Comparison of ENCODE assay signal across 7 mouse cellular contexts in the genomic region with DNA sequence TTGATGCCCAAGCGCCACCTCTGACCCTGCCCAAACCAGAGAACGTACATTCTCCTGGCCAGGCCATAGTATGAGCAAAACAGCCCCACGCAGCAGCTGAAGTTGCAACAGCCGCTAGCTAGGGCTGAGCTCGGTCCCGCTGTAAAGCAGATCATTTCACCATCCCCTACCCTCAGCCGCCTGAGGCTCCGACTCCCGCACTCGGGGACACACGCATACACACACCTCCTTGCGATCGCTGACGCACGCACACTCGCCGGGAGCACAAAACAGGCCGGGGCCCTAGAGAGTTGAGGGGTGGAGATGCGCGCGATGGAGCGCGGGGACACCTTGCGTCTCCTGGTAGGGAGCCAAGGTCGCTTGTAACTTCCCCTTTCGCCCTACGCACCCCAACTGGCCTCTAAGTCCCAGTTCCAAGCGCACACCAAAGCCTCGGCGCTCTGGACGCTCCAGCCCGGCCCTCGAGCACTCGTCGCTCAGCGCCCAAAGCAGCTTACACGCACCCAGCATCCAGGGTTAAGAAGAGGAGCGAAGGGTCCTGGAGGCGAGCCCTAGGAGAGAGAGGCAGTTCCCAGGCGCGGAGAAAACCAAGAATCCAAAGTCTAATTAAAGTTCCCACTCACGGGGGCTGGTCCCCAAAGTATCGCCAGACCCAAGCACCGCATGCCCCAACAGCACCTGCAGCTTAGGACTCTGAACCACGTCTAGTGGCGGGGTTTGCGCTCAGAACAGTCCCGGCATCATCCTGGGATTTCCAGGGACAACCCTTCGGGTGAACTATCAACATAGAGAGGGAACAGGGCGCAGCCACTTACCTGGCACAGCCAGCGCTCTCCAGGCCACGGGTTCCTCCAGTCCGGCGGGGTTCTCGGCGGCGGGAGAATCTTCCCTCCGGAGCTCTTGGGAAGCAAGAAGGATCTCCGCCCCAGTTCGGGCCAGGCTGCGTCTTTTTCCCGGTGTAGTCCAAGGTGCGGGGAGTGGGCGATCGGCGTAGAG. TPM values are rescaled to one million over a fixed set of nuclear protein-coding genes. Genes with fewer than 3 reads are reported as not detected.
DNase-seq lines count a peak whose midpoint lies in the region; ATAC-seq and TF ChIP-seq lines count a peak whose summit lies in the region.

No protein-coding gene starts in this region.

- under 1% methylated on average over 66 of the region's 66 CpGs for WGBS in hindbrain, embryonic 12.5 days
- WGBS in liver, embryonic 15.5 days (ENCODE audit: insufficient replicate concordance): 2% methylated on average over 66 of the region's 66 CpGs
- WGBS in thymus, adult 2 months: 4% methylated on average over 66 of the region's 66 CpGs

- H3K4me3 ChIP-seq in hindbrain, embryonic 12.5 days: peak overlapping the region; percentile 62
- peak overlapping the region; percentile 48 for H3K4me3 ChIP-seq in liver, embryonic 15.5 days (replicated peaks)
- H3K4me3 ChIP-seq in thymus, adult 2 months (ENCODE audit: control insufficient read depth, insufficient read depth, low read length): no peak overlapping the region

- no peaks in the 10 kb centered on the region for H3K36me3 ChIP-seq in hindbrain, embryonic 12.5 days
- no peaks in the 10 kb centered on the region for H3K36me3 ChIP-seq in liver, embryonic 15.5 days (replicated peaks)
- no peaks in the 10 kb centered on the region for H3K36me3 ChIP-seq in thymus, adult 2 months (ENCODE audit: control insufficient read depth, insufficient read depth, low read length)

- peak; percentile 19 for DNase-seq in right cerebral cortex, postnatal 14 days
- no peak for DNase-seq in right cerebral cortex, adult 2 months (ENCODE audit: low spot score in 2 of 2)
- DNase-seq in embryo, embryonic 11 days: peak; percentile 49
- peak; percentile 18 for DNase-seq in right cerebral cortex, postnatal 4 days
- DNase-seq in thymus, adult 2 months: no peak

- peak overlapping the region; percentile 75 for H3K27ac ChIP-seq in hindbrain, embryonic 12.5 days
- no peak overlapping the region for H3K27ac ChIP-seq in liver, embryonic 15.5 days (replicated peaks)
- no peak overlapping the region for H3K27ac ChIP-seq in thymus, adult 2 months (ENCODE audit: control insufficient read depth, insufficient read depth, low read length)

- no peak for TF ChIP-seq POLR2A in thymus, adult 2 months (IDR thresholded peaks at IDR 0.05; ENCODE audit: control insufficient read depth, extremely low read depth, insufficient read depth, low read length, poor library complexity)

- TF ChIP-seq CTCF in thymus, adult 2 months (IDR thresholded peaks at IDR 0.05; ENCODE audit: borderline replicate concordance, control insufficient read depth, extremely low read depth, insufficient read depth, low read length, poor library complexity): no peak

- H3K4me2 ChIP-seq in hindbrain, embryonic 12.5 days (replicated peaks): peak overlapping the region; percentile 95
- peak overlapping the region; percentile 68 for H3K4me2 ChIP-seq in liver, embryonic 15.5 days

- peaks cover 44% of the 10 kb centered on the region for H3K4me1 ChIP-seq in hindbrain, embryonic 12.5 days
- H3K4me1 ChIP-seq in liver, embryonic 15.5 days (replicated peaks): peaks cover 11% of the 10 kb centered on the region; the same call in 1 of the 2 replicates
- no peaks in the 10 kb centered on the region for H3K4me1 ChIP-seq in thymus, adult 2 months (replicated peaks; ENCODE audit: control insufficient read depth, insufficient read depth, low read length)

- peak overlapping the region; percentile 71 for H3K9ac ChIP-seq in hindbrain, embryonic 12.5 days
- H3K9ac ChIP-seq in liver, embryonic 15.5 days: no peak overlapping the region

- peak; percentile 42 for ATAC-seq in hindbrain, embryonic 12.5 days (ENCODE audit: low FRiP score)
- no peak for ATAC-seq in liver, embryonic 15.5 days (ENCODE audit: insufficient read depth)

- H3K27me3 ChIP-seq in hindbrain, embryonic 12.5 days: peaks cover 65% of the 10 kb centered on the region
- peaks cover 71% of the 10 kb centered on the region for H3K27me3 ChIP-seq in liver, embryonic 15.5 days
- H3K27me3 ChIP-seq in thymus, adult 2 months (ENCODE audit: control insufficient read depth, insufficient read depth, low read length): no peaks in the 10 kb centered on the region; the same call in 1 of the 2 replicates

- no peaks in the 10 kb centered on the region for H3K9me3 ChIP-seq in hindbrain, embryonic 12.5 days (replicated peaks)
- no peaks in the 10 kb centered on the region for H3K9me3 ChIP-seq in liver, embryonic 15.5 days (replicated peaks)

RNA-seq across cellular contexts. Expression of gene Chst8, which starts 0.7 kb away (rescaled TPM):
- 22.4 and 24.7 TPM in 2 replicates for polyA plus RNA-seq in hindbrain, embryonic 12.5 days (2016; fragmentation: Nextera tagmentation; extraction: Ambion mirVana)
- polyA plus RNA-seq in liver, embryonic 15.5 days (2015; fragmentation: Nextera tagmentation; extraction: Ambion mirVana): 0.36 and 0.69 TPM in 2 replicates
- 6.1 and 6.3 TPM in 2 replicates for polyA plus RNA-seq in thymus, adult 2 months (2012; rRNA removed)

Comparison
In these comparisons a context has a peak if more than half of its experiments do, and no peak if none do; other contexts are left out.
1. DNase-seq: peak in right cerebral cortex, postnatal 14 days (single experiment), embryo, embryonic 11 days (single experiment) and right cerebral cortex, postnatal 4 days (single experiment); none in right cerebral cortex, adult 2 months (0 of 2) and thymus, adult 2 months (single experiment).